Mouse (Mus musculus): Measurements from ENCODE around the gene Nags. TPM values are rescaled to one million over a fixed set of nuclear protein-coding genes. Genes with fewer than 3 reads are reported as not detected.
A peak's percentile ranks its signal among the peaks of the same experiment; 100 is the strongest.

Nags gene
- polyA plus RNA-seq, 1 experiment from 2014 or later = not detected

- H3K9me3 ChIP-seq (ENCODE audit: control insufficient read depth, low read length) = no peaks in the 10 kb centered on the region
- peaks cover 15% of the 10 kb centered on the region; the same call in 1 of the 2 replicates for H3K4me1 ChIP-seq (replicated peaks; ENCODE audit: control insufficient read depth, insufficient read depth, low read length)
- H3K9ac ChIP-seq = no peak overlapping the region
- peaks cover 71% of the 10 kb centered on the region for H3K36me3 ChIP-seq (replicated peaks; ENCODE audit: control insufficient read depth, insufficient read depth)
- H3K27ac ChIP-seq = no peak overlapping the region
- H3K27me3 ChIP-seq (ENCODE audit: control insufficient read depth, insufficient read depth, low read length) = no peaks in the 10 kb centered on the region
- H3K4me3 ChIP-seq (replicated peaks; ENCODE audit: low read length) = no peak overlapping the region
- DNase-seq (ENCODE audit: low spot score) (no peak), ATAC-seq (ENCODE audit: low FRiP score) (no peak)
- no peak overlapping the region for H3K4me2 ChIP-seq (replicated peaks)
These were observed 34.5 kb downstream of the Nags start for GRCm38 (mm10) chr11:102179836-102180235.

GRCm38 (mm10) chr11:102184253-102184645, 38.9 kb downstream of the Nags start:
- Histone ChIP-seq H3K9ac (peak overlapping the region; percentile 90), H3K9me3 (ENCODE audit: control insufficient read depth, low read length) (no peaks in the 10 kb centered on the region), H3K4me2 (replicated peaks) (peak overlapping the region; percentile 83), H3K4me1 (replicated peaks; ENCODE audit: control insufficient read depth, insufficient read depth, low read length) (peaks cover 18% of the 10 kb centered on the region; the same call in 1 of the 2 replicates), H3K36me3 (replicated peaks; ENCODE audit: control insufficient read depth, insufficient read depth) (peaks cover 31% of the 10 kb centered on the region), H3K4me3 (replicated peaks; ENCODE audit: low read length) (peak overlapping the region; percentile 83), H3K27ac (peak overlapping the region; percentile 97), H3K27me3 (ENCODE audit: control insufficient read depth, insufficient read depth, low read length) (no peaks in the 10 kb centered on the region)
- DNase-seq (ENCODE audit: low spot score) (no peak), ATAC-seq (ENCODE audit: low FRiP score) (no peak)
- 6% methylated on average over 7 of the region's 7 CpGs for WGBS

- Histone ChIP-seq H3K9me3 (ENCODE audit: control insufficient read depth, low read length) (no peaks in the 10 kb centered on the region), H3K4me1 (replicated peaks; ENCODE audit: control insufficient read depth, insufficient read depth, low read length) (peaks cover 18% of the 10 kb centered on the region), H3K27ac (peak within 1 kb of the TSS; percentile 97), H3K4me3 (replicated peaks; ENCODE audit: low read length) (peak within 1 kb of the TSS; percentile 83), H3K27me3 (ENCODE audit: control insufficient read depth, insufficient read depth, low read length) (no peaks in the 10 kb centered on the region), H3K4me2 (replicated peaks) (peak within 1 kb of the TSS; percentile 83), H3K9ac (peak within 1 kb of the TSS; percentile 90), H3K36me3 (replicated peaks; ENCODE audit: control insufficient read depth, insufficient read depth) (peaks cover 28% of the 10 kb centered on the region)
- ATAC-seq (ENCODE audit: low FRiP score) (peak; percentile 88), DNase-seq (ENCODE audit: low spot score) (peak; percentile 98)
- WGBS = under 1% methylated on average over 69 of the region's 70 CpGs
These were observed 39.6 kb downstream of the Nags start, which contains the start of gene Lsm12 for GRCm38 (mm10) chr11:102184646-102185495. TSS of gene Lsm12 (minus strand) at chr11:102185296.

- peak overlapping the region; percentile 83 for H3K4me3 ChIP-seq (replicated peaks; ENCODE audit: low read length)
- peaks cover 25% of the 10 kb centered on the region for H3K4me1 ChIP-seq (replicated peaks; ENCODE audit: control insufficient read depth, insufficient read depth, low read length)
- H3K27ac ChIP-seq = peak overlapping the region; percentile 97
- no peak for ATAC-seq (ENCODE audit: low FRiP score)
- H3K4me2 ChIP-seq (replicated peaks) = peak overlapping the region; percentile 83
- no peaks in the 10 kb centered on the region for H3K27me3 ChIP-seq (ENCODE audit: control insufficient read depth, insufficient read depth, low read length)
- peaks cover 20% of the 10 kb centered on the region for H3K36me3 ChIP-seq (replicated peaks; ENCODE audit: control insufficient read depth, insufficient read depth)
- WGBS = 57% methylated on average over 3 of the region's 3 CpGs
- DNase-seq (ENCODE audit: low spot score) = no peak
- no peaks in the 10 kb centered on the region for H3K9me3 ChIP-seq (ENCODE audit: control insufficient read depth, low read length)
- peak overlapping the region; percentile 90 for H3K9ac ChIP-seq
These were observed 40.4 kb downstream of the Nags start for GRCm38 (mm10) chr11:102185677-102186076.

- no peak overlapping the region; the same call in 1 of the 2 replicates for H3K9ac ChIP-seq
- no peaks in the 10 kb centered on the region for H3K27me3 ChIP-seq (ENCODE audit: control insufficient read depth, insufficient read depth, low read length)
- H3K4me3 ChIP-seq (replicated peaks; ENCODE audit: low read length) = no peak overlapping the region
- WGBS = 86% methylated on average over 1 of the region's 1 CpGs
- H3K4me1 ChIP-seq (replicated peaks; ENCODE audit: control insufficient read depth, insufficient read depth, low read length) = peaks cover 31% of the 10 kb centered on the region
- ATAC-seq (ENCODE audit: low FRiP score) (no peak), DNase-seq (ENCODE audit: low spot score) (no peak)
- H3K9me3 ChIP-seq (ENCODE audit: control insufficient read depth, low read length) = no peaks in the 10 kb centered on the region
- peaks cover 15% of the 10 kb centered on the region for H3K36me3 ChIP-seq (replicated peaks; ENCODE audit: control insufficient read depth, insufficient read depth)
- peak overlapping the region; percentile 97 for H3K27ac ChIP-seq
- H3K4me2 ChIP-seq (replicated peaks) = no peak overlapping the region
These were observed 40.9 kb downstream of the Nags start for GRCm38 (mm10) chr11:102186235-102186634.

- peaks cover 21% of the 10 kb centered on the region for H3K4me1 ChIP-seq (replicated peaks; ENCODE audit: control insufficient read depth, insufficient read depth, low read length)
- no peaks in the 10 kb centered on the region for H3K9me3 ChIP-seq (ENCODE audit: control insufficient read depth, low read length)
- no peaks in the 10 kb centered on the region for H3K27me3 ChIP-seq (ENCODE audit: control insufficient read depth, insufficient read depth, low read length)
- peaks cover 13% of the 10 kb centered on the region; the same call in 1 of the 2 replicates for H3K36me3 ChIP-seq (replicated peaks; ENCODE audit: control insufficient read depth, insufficient read depth)
- H3K4me3 ChIP-seq (replicated peaks; ENCODE audit: low read length) = peak overlapping the region; percentile 57
- peak overlapping the region; percentile 89 for H3K4me2 ChIP-seq (replicated peaks)
- DNase-seq (ENCODE audit: low spot score) = no peak
- H3K9ac ChIP-seq = peak overlapping the region; percentile 76
- ATAC-seq (ENCODE audit: low FRiP score) = no peak
- peak overlapping the region; percentile 72; the same call in 1 of the 2 replicates for H3K27ac ChIP-seq
- 69% methylated on average over 6 of the region's 6 CpGs for WGBS
These were observed 43.7 kb downstream of the Nags start for GRCm38 (mm10) chr11:102188980-102189379.

- WGBS = 2% methylated on average over 50 of the region's 50 CpGs
- Histone ChIP-seq H3K27me3 (ENCODE audit: control insufficient read depth, insufficient read depth, low read length) (no peaks in the 10 kb centered on the region), H3K36me3 (replicated peaks; ENCODE audit: control insufficient read depth, insufficient read depth) (peaks cover 21% of the 10 kb centered on the region), H3K4me1 (replicated peaks; ENCODE audit: control insufficient read depth, insufficient read depth, low read length) (peaks cover 18% of the 10 kb centered on the region), H3K27ac (peak within 1 kb of the TSS; percentile 72), H3K9ac (peak within 1 kb of the TSS; percentile 76), H3K9me3 (ENCODE audit: control insufficient read depth, low read length) (no peaks in the 10 kb centered on the region), H3K4me3 (replicated peaks; ENCODE audit: low read length) (peak within 1 kb of the TSS; percentile 57), H3K4me2 (replicated peaks) (peak within 1 kb of the TSS; percentile 89)
- ATAC-seq (ENCODE audit: low FRiP score) = peak; percentile 86
- DNase-seq (ENCODE audit: low spot score) = peak; percentile 87
These were observed 44.4 kb downstream of the Nags start, which contains the start of gene G6pc3 for GRCm38 (mm10) chr11:102189461-102190436. TSS of gene G6pc3 (plus strand) at chr11:102189620.

- no peaks in the 10 kb centered on the region for H3K9me3 ChIP-seq (ENCODE audit: control insufficient read depth, low read length)
- no peak overlapping the region for H3K27ac ChIP-seq
- peak overlapping the region; percentile 89 for H3K4me2 ChIP-seq (replicated peaks)
- H3K36me3 ChIP-seq (replicated peaks; ENCODE audit: control insufficient read depth, insufficient read depth) = peaks cover 32% of the 10 kb centered on the region
- WGBS = 55% methylated on average over 4 of the region's 4 CpGs
- no peaks in the 10 kb centered on the region for H3K27me3 ChIP-seq (ENCODE audit: control insufficient read depth, insufficient read depth, low read length)
- H3K9ac ChIP-seq = peak overlapping the region; percentile 9; the same call in 1 of the 2 replicates
- DNase-seq (ENCODE audit: low spot score) (no peak), ATAC-seq (ENCODE audit: low FRiP score) (no peak)
- H3K4me3 ChIP-seq (replicated peaks; ENCODE audit: low read length) = no peak overlapping the region; the same call in 1 of the 2 replicates
- H3K4me1 ChIP-seq (replicated peaks; ENCODE audit: control insufficient read depth, insufficient read depth, low read length) = peaks cover 18% of the 10 kb centered on the region
These were observed 45.5 kb downstream of the Nags start for GRCm38 (mm10) chr11:102190848-102191247.

Data from hindbrain, embryonic 14.5 days (tissue).